Mouse (Mus musculus): ENCODE measurements around the gene Ralgds. TPM values are rescaled to one million over a fixed set of nuclear protein-coding genes. Genes with fewer than 3 reads are reported as not detected.

Ralgds gene
- polyA plus RNA-seq, 1 experiment from 2014 or later, result 55.9 TPM

DNA sequence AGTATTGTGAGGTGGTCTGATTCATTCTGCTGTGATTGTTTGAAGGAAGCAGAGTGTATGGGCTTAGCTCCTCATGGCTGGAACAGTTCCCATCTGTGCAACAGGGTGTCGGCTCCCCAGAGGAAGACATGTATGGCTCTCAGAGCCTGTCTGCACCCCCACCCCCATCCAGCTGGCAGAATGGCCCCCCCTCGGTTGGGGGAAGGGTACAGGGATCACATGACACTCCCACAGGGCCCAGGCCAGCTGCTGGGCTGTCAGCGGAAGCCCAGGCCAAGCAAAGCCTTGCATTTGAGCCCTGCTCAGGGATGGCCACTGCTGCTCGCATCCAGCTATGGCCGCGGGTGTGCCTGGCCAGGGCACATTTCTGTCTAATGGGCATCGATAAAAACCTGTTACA is 26.3 kb downstream of the Ralgds start:
- H3K4me3 ChIP-seq (ENCODE audit: low read depth, low read length), result no peak overlapping the region
- no peaks in the 10 kb centered on the region for H3K9me3 ChIP-seq (ENCODE audit: control insufficient read depth, low read length)
- H3K4me2 ChIP-seq (replicated peaks; ENCODE audit: low read depth, low read length), result no peak overlapping the region
- H3K4me1 ChIP-seq (replicated peaks; ENCODE audit: control insufficient read depth, insufficient read depth, low read length), result peaks cover 31% of the 10 kb centered on the region
- H3K36me3 ChIP-seq (ENCODE audit: control insufficient read depth, insufficient read depth, low read length), result peaks cover 5% of the 10 kb centered on the region; the same call in 1 of the 2 replicates
- WGBS, result 32% methylated on average over 7 of the region's 7 CpGs
- ATAC-seq (ENCODE audit: low FRiP score) (peak; percentile 58; the same call in 1 of the 2 replicates), DNase-seq (ENCODE audit: low spot score) (peak; percentile 69)
- H3K27ac ChIP-seq (ENCODE audit: low read depth, low read length), result peak overlapping the region; percentile 80
- H3K27me3 ChIP-seq (ENCODE audit: control insufficient read depth, insufficient read depth, low read length), result no peaks in the 10 kb centered on the region
- H3K9ac ChIP-seq (ENCODE audit: low read depth, low read length), result peak overlapping the region; percentile 42

DNA sequence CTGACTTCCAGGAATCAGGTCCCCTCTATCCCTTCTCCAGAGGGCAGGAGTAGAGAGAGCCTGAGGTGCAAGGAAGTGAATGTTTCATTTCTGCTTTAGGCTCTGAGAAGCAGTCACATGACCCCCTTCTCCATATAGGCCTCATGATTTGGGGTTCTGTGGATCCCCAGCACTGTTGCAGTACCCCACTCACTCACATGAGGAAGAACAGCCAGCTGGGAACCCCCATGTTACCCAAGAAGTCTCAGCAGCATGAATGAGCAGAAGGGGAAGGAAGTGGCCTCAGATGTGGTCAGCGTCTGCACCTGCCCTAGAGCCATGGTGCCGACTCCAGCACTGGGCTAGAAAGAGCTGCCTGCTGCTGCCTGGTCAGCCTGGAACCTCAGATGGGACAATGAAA is 27.0 kb downstream of the Ralgds start:
- peaks cover 7% of the 10 kb centered on the region; the same call in 1 of the 2 replicates for H3K36me3 ChIP-seq (ENCODE audit: control insufficient read depth, insufficient read depth, low read length)
- H3K27ac ChIP-seq (ENCODE audit: low read depth, low read length), result peak overlapping the region; percentile 80
- peaks cover 29% of the 10 kb centered on the region for H3K4me1 ChIP-seq (replicated peaks; ENCODE audit: control insufficient read depth, insufficient read depth, low read length)
- H3K9ac ChIP-seq (ENCODE audit: low read depth, low read length), result peak overlapping the region; percentile 15; the same call in 1 of the 2 replicates
- H3K27me3 ChIP-seq (ENCODE audit: control insufficient read depth, insufficient read depth, low read length), result no peaks in the 10 kb centered on the region
- ATAC-seq (ENCODE audit: low FRiP score) (no peak), DNase-seq (ENCODE audit: low spot score) (no peak)
- H3K4me3 ChIP-seq (ENCODE audit: low read depth, low read length), result no peak overlapping the region
- WGBS, result 87% methylated on average over 2 of the region's 2 CpGs
- no peak overlapping the region for H3K4me2 ChIP-seq (replicated peaks; ENCODE audit: low read depth, low read length)
- H3K9me3 ChIP-seq (ENCODE audit: control insufficient read depth, low read length), result no peaks in the 10 kb centered on the region

DNA sequence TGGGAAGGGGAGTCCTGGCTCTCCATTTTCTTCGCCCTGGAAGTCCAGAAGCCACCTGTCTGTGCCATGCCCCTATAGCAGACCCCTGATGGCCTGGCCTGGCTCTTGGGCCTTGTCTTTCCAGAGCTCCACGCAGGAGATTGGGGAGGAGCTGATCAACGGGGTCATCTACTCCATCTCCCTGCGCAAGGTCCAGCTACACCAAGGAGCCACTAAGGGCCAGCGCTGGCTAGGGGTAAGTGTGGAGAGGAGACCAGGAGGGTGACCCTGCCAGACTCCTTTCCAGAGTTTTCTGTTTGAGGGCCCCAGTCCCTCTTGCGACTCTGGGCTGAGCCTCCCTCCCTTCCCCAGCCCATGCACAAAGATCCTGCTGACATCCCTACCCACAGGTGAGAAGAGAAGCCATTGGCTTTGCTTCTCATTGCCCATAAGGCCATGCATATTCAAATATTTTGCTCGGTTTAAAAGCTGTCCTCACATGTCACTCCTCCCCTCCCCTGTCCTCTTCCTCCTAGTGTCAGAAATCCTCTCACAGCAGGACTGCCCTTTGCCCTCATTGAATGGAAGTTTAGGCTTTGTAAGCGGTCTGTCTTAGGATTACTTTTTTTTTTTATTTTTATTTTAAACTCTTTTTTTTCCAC is 27.8 kb downstream of the Ralgds start:
- peaks cover 15% of the 10 kb centered on the region; the same call in 1 of the 2 replicates for H3K36me3 ChIP-seq (ENCODE audit: control insufficient read depth, insufficient read depth, low read length)
- ATAC-seq (ENCODE audit: low FRiP score), result no peak
- no peak overlapping the region for H3K4me3 ChIP-seq (ENCODE audit: low read depth, low read length)
- no peaks in the 10 kb centered on the region for H3K27me3 ChIP-seq (ENCODE audit: control insufficient read depth, insufficient read depth, low read length)
- H3K9ac ChIP-seq (ENCODE audit: low read depth, low read length), result no peak overlapping the region
- 81% methylated on average over 8 of the region's 8 CpGs for WGBS
- no peak for DNase-seq (ENCODE audit: low spot score)
- H3K9me3 ChIP-seq (ENCODE audit: control insufficient read depth, low read length), result no peaks in the 10 kb centered on the region
- H3K4me2 ChIP-seq (replicated peaks; ENCODE audit: low read depth, low read length), result no peak overlapping the region
- no peak overlapping the region for H3K27ac ChIP-seq (ENCODE audit: low read depth, low read length)
- peaks cover 23% of the 10 kb centered on the region for H3K4me1 ChIP-seq (replicated peaks; ENCODE audit: control insufficient read depth, insufficient read depth, low read length)

DNA sequence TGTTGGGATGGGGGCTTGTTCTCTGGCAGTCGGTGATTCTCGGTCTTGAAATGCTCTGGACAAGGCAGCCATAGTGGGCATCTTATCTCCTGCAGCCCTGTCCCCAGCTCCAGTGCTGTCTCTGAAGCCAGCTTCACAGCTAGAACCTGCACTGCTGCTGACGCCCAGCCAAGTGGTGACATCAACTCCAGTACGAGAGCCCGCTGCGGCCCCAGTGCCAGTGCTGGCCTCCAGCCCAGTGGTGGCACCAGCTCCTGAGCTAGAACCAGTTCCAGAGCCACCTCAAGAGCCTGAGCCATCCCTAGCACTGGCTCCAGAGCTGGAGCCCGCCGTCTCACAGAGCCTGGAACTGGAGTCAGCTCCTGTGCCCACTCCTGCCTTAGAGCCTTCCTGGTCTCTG is 31.0 kb downstream of the Ralgds start:
- Histone ChIP-seq H3K27ac (ENCODE audit: low read depth, low read length) (no peak overlapping the region), H3K4me2 (replicated peaks; ENCODE audit: low read depth, low read length) (no peak overlapping the region), H3K27me3 (ENCODE audit: control insufficient read depth, insufficient read depth, low read length) (no peaks in the 10 kb centered on the region), H3K36me3 (ENCODE audit: control insufficient read depth, insufficient read depth, low read length) (peaks cover 23% of the 10 kb centered on the region), H3K9ac (ENCODE audit: low read depth, low read length) (no peak overlapping the region), H3K4me3 (ENCODE audit: low read depth, low read length) (no peak overlapping the region), H3K4me1 (replicated peaks; ENCODE audit: control insufficient read depth, insufficient read depth, low read length) (peaks cover 8% of the 10 kb centered on the region), H3K9me3 (ENCODE audit: control insufficient read depth, low read length) (no peaks in the 10 kb centered on the region)
- DNase-seq (ENCODE audit: low spot score), result no peak
- 95% methylated on average over 8 of the region's 8 CpGs for WGBS
- ATAC-seq (ENCODE audit: low FRiP score), result no peak

DNA sequence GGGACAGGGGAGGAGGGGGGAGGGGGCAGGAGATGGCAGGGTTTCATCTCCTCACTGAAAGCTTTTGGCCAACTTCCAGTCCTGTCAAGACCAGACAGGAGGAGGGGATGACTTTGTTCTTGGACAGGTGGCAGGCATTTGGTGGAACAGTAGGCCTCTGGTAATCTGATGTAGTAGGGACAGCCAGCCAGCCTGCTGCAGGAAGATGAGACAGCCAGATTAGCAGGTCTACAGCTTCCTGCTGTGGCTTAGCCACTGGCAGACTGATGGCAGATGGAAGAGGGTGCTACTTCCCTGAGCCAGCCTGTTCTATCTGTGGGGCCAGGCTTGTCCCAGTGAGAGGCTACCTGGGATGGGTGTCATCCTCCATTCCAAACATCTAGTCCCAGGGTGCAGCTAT is 33.1 kb downstream of the Ralgds start:
- Histone ChIP-seq H3K9me3 (ENCODE audit: control insufficient read depth, low read length) (no peaks in the 10 kb centered on the region), H3K27me3 (ENCODE audit: control insufficient read depth, insufficient read depth, low read length) (no peaks in the 10 kb centered on the region), H3K27ac (ENCODE audit: low read depth, low read length) (no peak overlapping the region), H3K4me1 (replicated peaks; ENCODE audit: control insufficient read depth, insufficient read depth, low read length) (no peaks in the 10 kb centered on the region), H3K36me3 (ENCODE audit: control insufficient read depth, insufficient read depth, low read length) (peaks cover 33% of the 10 kb centered on the region), H3K4me2 (replicated peaks; ENCODE audit: low read depth, low read length) (no peak overlapping the region), H3K4me3 (ENCODE audit: low read depth, low read length) (no peak overlapping the region), H3K9ac (ENCODE audit: low read depth, low read length) (no peak overlapping the region)
- no peak for ATAC-seq (ENCODE audit: low FRiP score)
- no peak for DNase-seq (ENCODE audit: low spot score)

DNA sequence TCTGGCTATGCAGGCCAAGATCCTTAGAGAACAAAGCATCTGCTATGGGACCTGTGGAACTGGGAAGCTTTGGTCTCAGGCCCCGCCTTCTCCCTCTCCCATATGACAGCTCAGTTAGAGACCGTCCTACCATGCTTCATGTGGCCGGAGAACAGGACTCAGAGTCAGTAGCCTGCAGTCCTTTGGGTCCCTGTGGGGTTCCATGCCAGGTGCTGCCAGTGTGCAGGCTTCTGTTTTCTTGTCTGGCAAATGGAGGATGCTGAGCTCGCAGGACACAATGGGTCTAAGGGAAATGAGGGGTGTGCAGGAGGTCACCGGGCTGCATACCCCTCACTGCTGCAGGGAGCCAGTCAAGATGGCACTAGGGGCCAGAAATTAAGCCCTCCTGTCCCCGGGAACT is 33.6 kb downstream of the Ralgds start:
- Histone ChIP-seq H3K27ac (ENCODE audit: low read depth, low read length) (no peak overlapping the region), H3K4me3 (ENCODE audit: low read depth, low read length) (no peak overlapping the region), H3K36me3 (ENCODE audit: control insufficient read depth, insufficient read depth, low read length) (peaks cover 35% of the 10 kb centered on the region), H3K9me3 (ENCODE audit: control insufficient read depth, low read length) (no peaks in the 10 kb centered on the region), H3K27me3 (ENCODE audit: control insufficient read depth, insufficient read depth, low read length) (no peaks in the 10 kb centered on the region), H3K9ac (ENCODE audit: low read depth, low read length) (no peak overlapping the region), H3K4me2 (replicated peaks; ENCODE audit: low read depth, low read length) (no peak overlapping the region), H3K4me1 (replicated peaks; ENCODE audit: control insufficient read depth, insufficient read depth, low read length) (no peaks in the 10 kb centered on the region)
- WGBS, result 73% methylated on average over 6 of the region's 6 CpGs
- no peak for DNase-seq (ENCODE audit: low spot score)
- ATAC-seq (ENCODE audit: low FRiP score), result no peak

DNA sequence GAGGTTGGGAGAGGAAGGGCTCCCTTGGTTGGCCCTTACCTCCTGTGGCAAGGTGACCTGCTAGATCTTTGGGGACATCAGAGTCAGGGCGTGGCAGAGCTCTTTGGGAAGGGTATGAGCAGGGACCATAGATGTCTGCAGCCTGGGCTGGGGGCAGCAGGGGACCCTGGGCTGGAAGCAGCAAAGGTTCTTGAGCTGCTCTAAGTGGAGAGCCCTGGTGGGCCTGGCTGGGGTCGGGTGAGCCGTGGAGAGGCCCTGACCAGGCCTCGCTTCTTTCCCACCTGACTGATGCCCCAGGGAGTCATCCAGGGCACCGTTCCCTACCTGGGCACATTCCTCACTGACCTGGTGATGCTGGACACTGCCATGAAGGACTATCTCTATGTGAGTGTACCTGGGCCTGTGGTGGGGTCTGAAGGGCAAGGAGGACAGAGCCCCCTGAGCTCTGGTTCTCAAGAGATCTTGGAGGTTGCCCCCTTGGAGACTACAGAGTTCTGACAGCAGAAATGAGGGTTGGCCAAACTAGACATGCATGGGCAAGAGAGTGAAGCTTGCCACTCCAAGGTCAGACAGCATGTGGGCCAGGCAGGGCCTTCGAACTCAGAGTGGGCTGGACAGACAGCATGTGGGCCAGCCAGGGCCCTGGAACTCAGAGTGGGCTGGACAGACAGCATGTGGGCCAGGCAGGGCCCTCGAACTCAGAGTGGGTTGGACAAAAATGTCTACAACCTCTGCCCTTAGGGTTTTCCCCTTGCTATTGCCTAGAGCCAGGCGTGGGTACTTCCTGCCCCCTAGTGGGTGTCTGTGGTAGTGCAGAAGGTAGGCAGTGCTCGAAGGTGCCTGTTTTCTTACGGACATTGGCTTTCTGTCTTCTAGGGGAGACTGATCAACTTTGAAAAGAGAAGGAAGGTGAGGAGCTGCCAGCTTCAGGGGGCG is 34.6 kb downstream of the Ralgds start:
- DNase-seq (ENCODE audit: low spot score), result peak; percentile 88
- H3K4me3 ChIP-seq (ENCODE audit: low read depth, low read length), result no peak overlapping the region
- no peak overlapping the region for H3K9ac ChIP-seq (ENCODE audit: low read depth, low read length)
- H3K4me1 ChIP-seq (replicated peaks; ENCODE audit: control insufficient read depth, insufficient read depth, low read length), result no peaks in the 10 kb centered on the region
- no peaks in the 10 kb centered on the region for H3K27me3 ChIP-seq (ENCODE audit: control insufficient read depth, insufficient read depth, low read length)
- H3K27ac ChIP-seq (ENCODE audit: low read depth, low read length), result no peak overlapping the region
- no peak overlapping the region for H3K4me2 ChIP-seq (replicated peaks; ENCODE audit: low read depth, low read length)
- H3K9me3 ChIP-seq (ENCODE audit: control insufficient read depth, low read length), result no peaks in the 10 kb centered on the region
- peak; percentile 52; the same call in 1 of the 2 replicates for ATAC-seq (ENCODE audit: low FRiP score)
- peaks cover 38% of the 10 kb centered on the region for H3K36me3 ChIP-seq (ENCODE audit: control insufficient read depth, insufficient read depth, low read length)
- WGBS, result 52% methylated on average over 11 of the region's 11 CpGs

DNA sequence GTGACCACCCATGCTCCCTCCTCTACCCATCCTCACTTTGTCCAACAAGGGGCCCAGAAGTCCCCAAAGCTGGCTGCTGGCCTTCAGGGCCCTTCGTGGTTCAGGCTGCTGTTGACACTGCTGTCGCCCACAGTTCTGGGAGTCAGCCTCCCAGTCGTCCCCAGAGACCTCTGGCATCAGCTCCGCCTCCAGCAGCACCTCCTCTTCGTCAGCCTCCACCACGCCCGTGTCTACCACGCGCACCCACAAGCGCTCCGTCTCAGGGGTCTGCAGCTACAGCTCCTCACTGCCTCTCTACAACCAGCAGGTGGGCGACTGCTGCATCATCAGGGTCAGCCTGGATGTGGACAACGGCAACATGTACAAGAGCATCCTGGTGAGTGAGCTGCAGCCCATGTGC is 36.2 kb downstream of the Ralgds start:
- H3K4me3 ChIP-seq (ENCODE audit: low read depth, low read length), result no peak overlapping the region
- no peak for DNase-seq (ENCODE audit: low spot score)
- H3K27ac ChIP-seq (ENCODE audit: low read depth, low read length), result no peak overlapping the region
- no peak overlapping the region for H3K4me2 ChIP-seq (replicated peaks; ENCODE audit: low read depth, low read length)
- H3K4me1 ChIP-seq (replicated peaks; ENCODE audit: control insufficient read depth, insufficient read depth, low read length), result no peaks in the 10 kb centered on the region
- ATAC-seq (ENCODE audit: low FRiP score), result no peak
- 88% methylated on average over 13 of the region's 13 CpGs for WGBS
- no peaks in the 10 kb centered on the region for H3K27me3 ChIP-seq (ENCODE audit: control insufficient read depth, insufficient read depth, low read length)
- H3K9me3 ChIP-seq (ENCODE audit: control insufficient read depth, low read length), result no peaks in the 10 kb centered on the region
- peaks cover 35% of the 10 kb centered on the region for H3K36me3 ChIP-seq (ENCODE audit: control insufficient read depth, insufficient read depth, low read length)
- H3K9ac ChIP-seq (ENCODE audit: low read depth, low read length), result no peak overlapping the region
